Mouse (Mus musculus) G1E (cell line): ENCODE results near the gene Cars. TPM values are rescaled to one million over a fixed set of nuclear protein-coding genes. Genes with fewer than 3 reads are reported as not detected.

Experiments
- ATAC-seq: 2 replicates; pipeline ENCODE4 v1.8.0; 2016; ENCODE audit warnings: mild to moderate bottlenecking; ENCODE audit not compliant: insufficient number of reproducible peaks, poor library complexity, low FRiP score, severe bottlenecking; ENCODE audit errors: extremely low read depth
- DNase-seq: peaks from one replicate; pipeline ENCODE4 v3.0.0; 2012; ENCODE audit warnings: low spot score
- H3K27me3 ChIP-seq: 2 replicates; pipeline ENCODE4 v1.6.1; 2012; ENCODE audit warnings: mild to moderate bottlenecking, low read length, inconsistent platforms; ENCODE audit not compliant: insufficient read depth
- H3K36me3 ChIP-seq: replicated peaks from 2 replicates; pipeline ENCODE3; 2012; ENCODE audit warnings: mild to moderate bottlenecking, inconsistent platforms
- H3K4me1 ChIP-seq: 2 replicates; pipeline ENCODE4 v1.6.1; 2012; ENCODE audit warnings: low read depth, low read length, inconsistent platforms, mixed read lengths; ENCODE audit not compliant: insufficient read depth
- H3K4me3 ChIP-seq: 2 replicates; pipeline ENCODE4 v1.5.1; 2012; ENCODE audit warnings: low read depth, mild to moderate bottlenecking, inconsistent platforms, low read length, moderate library complexity, mixed read lengths
- H3K9me3 ChIP-seq: replicated peaks from 2 replicates; pipeline ENCODE4 v1.6.1; 2012; ENCODE audit warnings: inconsistent platforms
- CTCF ChIP-seq: IDR thresholded peaks from 2 replicates; pipeline ENCODE4 v1.5.1; 2012; ENCODE audit warnings: low read depth, low read length, inconsistent platforms, mixed read lengths
- GATA1 ChIP-seq: IDR thresholded peaks from 2 replicates; pipeline ENCODE4 v1.6.1; 2012; ENCODE audit warnings: borderline replicate concordance, low read length, inconsistent platforms, mixed read lengths
- GATA2 ChIP-seq: IDR thresholded peaks from 2 replicates; pipeline ENCODE4 v1.6.1; 2012; ENCODE audit warnings: low read depth, low read length, inconsistent platforms, borderline replicate concordance
- POLR2AphosphoS5 ChIP-seq: IDR thresholded peaks from 2 replicates; pipeline ENCODE4 v1.6.1; 2012; ENCODE audit warnings: low read depth, low read length, inconsistent platforms; ENCODE audit not compliant: insufficient replicate concordance
- TAL1 ChIP-seq: conservative IDR thresholded peaks from 2 replicates; pipeline ENCODE4 v1.6.1; 2012; ENCODE audit warnings: low read depth, low read length, inconsistent platforms, mixed read lengths
- polyA plus RNA-seq: library from polyadenylated mRNA; stranded (reverse); fragments of >175 nt; gene quantifications from 2 replicates; pipeline ENCODE4 v1.2.3, GENCODE M21; 2012
- total RNA-seq, 2 experiments: library from RNA; stranded (forward) in 1 of 2; stranded (reverse) in 1 of 2; fragments of 200-1000 nt in 1 of 2; fragments of >200 nt in 1 of 2; fragmentation: Nextera tagmentation in 1 of 2; gene quantifications; 2 replicates each; pipeline ENCODE4 v1.2.3; 2014 to 2017

The Cars gene
- total and polyA plus RNA-seq, 3 experiments, result 54.5 to 80.5 (median 74.8) TPM

GRCm38 (mm10) chr7:143614404-143615135, 14.7 kb upstream of the Cars start:
- H3K27me3 ChIP-seq, result peaks cover 36% of the 10 kb centered on the region
- H3K4me1 ChIP-seq, result no peaks in the 10 kb centered on the region
- no peak for TF ChIP-seq POLR2AphosphoS5
- TF ChIP-seq CTCF, result no peak
- TF ChIP-seq GATA2, result no peak
- TF ChIP-seq GATA1, result no peak
- no peak for TF ChIP-seq TAL1
- H3K9me3 ChIP-seq, result no peaks in the 10 kb centered on the region
- ATAC-seq, result no peak
- no peak overlapping the region for H3K4me3 ChIP-seq
- no peak for DNase-seq
- no peaks in the 10 kb centered on the region for H3K36me3 ChIP-seq

GRCm38 (mm10) chr7:143612215-143612614, 12.3 kb upstream of the Cars start:
- TF ChIP-seq TAL1 (no peak), CTCF (0 out of 2 replicates have a peak, but pooled peaks have one; percentile 18), POLR2AphosphoS5 (no peak), GATA1 (no peak)
- Histone ChIP-seq H3K36me3 (no peaks in the 10 kb centered on the region), H3K4me1 (no peaks in the 10 kb centered on the region), H3K4me3 (no peak overlapping the region), H3K27me3 (peaks cover 35% of the 10 kb centered on the region), H3K9me3 (no peaks in the 10 kb centered on the region)
- ATAC-seq (no peak), DNase-seq (no peak)

GRCm38 (mm10) chr7:143605321-143605720, 5.4 kb upstream of the Cars start:
- TF ChIP-seq TAL1, result no peak
- TF ChIP-seq GATA2, result no peak
- TF ChIP-seq CTCF, result no peak
- no peak for TF ChIP-seq POLR2AphosphoS5
- TF ChIP-seq GATA1, result no peak
- H3K36me3 ChIP-seq, result no peaks in the 10 kb centered on the region
- H3K4me3 ChIP-seq, result no peak overlapping the region
- H3K9me3 ChIP-seq, result no peaks in the 10 kb centered on the region
- peaks cover 15% of the 10 kb centered on the region for H3K4me1 ChIP-seq
- DNase-seq (no peak), ATAC-seq (no peak)
- H3K27me3 ChIP-seq, result peaks cover 22% of the 10 kb centered on the region

GRCm38 (mm10) chr7:143604889-143605288, 5.0 kb upstream of the Cars start:
- DNase-seq, result no peak
- Histone ChIP-seq H3K4me1 (peaks cover 17% of the 10 kb centered on the region), H3K9me3 (no peaks in the 10 kb centered on the region), H3K27me3 (peaks cover 17% of the 10 kb centered on the region; the same call in 1 of the 2 replicates), H3K36me3 (no peaks in the 10 kb centered on the region), H3K4me3 (no peak overlapping the region)
- no peak for ATAC-seq
- TF ChIP-seq CTCF (no peak), GATA2 (no peak), POLR2AphosphoS5 (no peak), GATA1 (no peak), TAL1 (no peak)

GRCm38 (mm10) chr7:143601705-143602104, 1.8 kb upstream of the Cars start:
- Histone ChIP-seq H3K4me1 (peaks cover 41% of the 10 kb centered on the region), H3K4me3 (no peak overlapping the region), H3K36me3 (peaks cover 23% of the 10 kb centered on the region), H3K27me3 (no peaks in the 10 kb centered on the region), H3K9me3 (no peaks in the 10 kb centered on the region)
- TF ChIP-seq POLR2AphosphoS5, result no peak
- TF ChIP-seq GATA1, result no peak
- TF ChIP-seq GATA2, result no peak
- no peak for TF ChIP-seq TAL1
- no peak for TF ChIP-seq CTCF
- no peak for ATAC-seq
- DNase-seq, result no peak

GRCm38 (mm10) chr7:143600231-143600740, 396 bp upstream of the Cars start:
- H3K4me3 ChIP-seq, result peak overlapping the region; percentile 100
- H3K9me3 ChIP-seq, result no peaks in the 10 kb centered on the region
- no peak for ATAC-seq
- peaks cover 36% of the 10 kb centered on the region for H3K36me3 ChIP-seq
- H3K27me3 ChIP-seq, result no peaks in the 10 kb centered on the region
- no peak for TF ChIP-seq CTCF
- no peak for TF ChIP-seq TAL1
- TF ChIP-seq GATA1, result no peak
- TF ChIP-seq POLR2AphosphoS5, result no peak
- no peak for TF ChIP-seq GATA2
- peak; percentile 85 for DNase-seq
- H3K4me1 ChIP-seq, result peaks cover 53% of the 10 kb centered on the region
